Mouse (Mus musculus) embryo, embryonic 11.5 days (tissue): Measurements from ENCODE around the gene Slc18b1.
A peak's percentile ranks its signal among the peaks of the same experiment; 100 is the strongest.

ENCODE experiments used
- DNase-seq: peaks from one replicate; pipeline ENCODE4 v3.0.0-alpha.2; 2012; ENCODE audit warnings: low read depth, low spot score

Slc18b1 gene

GRCm38 (mm10) chr10:23806201-23806600 lies 9.4 kb downstream of the Slc18b1 start:
- no peak for DNase-seq

GRCm38 (mm10) chr10:23811635-23812437 lies 15.1 kb downstream of the Slc18b1 start:
- peak; percentile 56 for DNase-seq

- DNase-seq, result no peak
These were observed 15.6 kb downstream of the Slc18b1 start for GRCm38 (mm10) chr10:23812438-23812759.

- no peak for DNase-seq
These were observed 16.3 kb downstream of the Slc18b1 start for GRCm38 (mm10) chr10:23812852-23813766.

- DNase-seq, result peak; percentile 58
These were observed 18.4 kb downstream of the Slc18b1 start for GRCm38 (mm10) chr10:23815168-23815567.

- no peak for DNase-seq
These were observed 19.5 kb downstream of the Slc18b1 start for GRCm38 (mm10) chr10:23816241-23816640.

GRCm38 (mm10) chr10:23826516-23826915 lies 29.7 kb downstream of the Slc18b1 start:
- DNase-seq, result no peak

- no peak for DNase-seq
These were observed 39.5 kb downstream of the Slc18b1 start for GRCm38 (mm10) chr10:23836003-23836964.

- DNase-seq, result no peak
These were observed 40.3 kb downstream of the Slc18b1 start for GRCm38 (mm10) chr10:23837115-23837514.

- DNase-seq, result no peak
These were observed 42.1 kb downstream of the Slc18b1 start for GRCm38 (mm10) chr10:23838910-23839309.

- DNase-seq, result no peak
These were observed 42.6 kb downstream of the Slc18b1 start for GRCm38 (mm10) chr10:23839368-23839767.

- DNase-seq, result no peak
These were observed 43.7 kb downstream of the Slc18b1 start for GRCm38 (mm10) chr10:23840496-23840895.

- DNase-seq, result no peak
These were observed 54.6 kb downstream of the Slc18b1 start, which contains the start of gene Vnn3 for GRCm38 (mm10) chr10:23851228-23851912. Gene Vnn3 (plus strand): TSS chr10:23851462.

GRCm38 (mm10) chr10:23852096-23852495 lies 55.3 kb downstream of the Slc18b1 start:
- no peak for DNase-seq

- DNase-seq, result no peak
These were observed 67.9 kb downstream of the Slc18b1 start for GRCm38 (mm10) chr10:23864362-23865312.
